7 mouse cellular contexts compared by ENCODE assay signal in the genomic region with DNA sequence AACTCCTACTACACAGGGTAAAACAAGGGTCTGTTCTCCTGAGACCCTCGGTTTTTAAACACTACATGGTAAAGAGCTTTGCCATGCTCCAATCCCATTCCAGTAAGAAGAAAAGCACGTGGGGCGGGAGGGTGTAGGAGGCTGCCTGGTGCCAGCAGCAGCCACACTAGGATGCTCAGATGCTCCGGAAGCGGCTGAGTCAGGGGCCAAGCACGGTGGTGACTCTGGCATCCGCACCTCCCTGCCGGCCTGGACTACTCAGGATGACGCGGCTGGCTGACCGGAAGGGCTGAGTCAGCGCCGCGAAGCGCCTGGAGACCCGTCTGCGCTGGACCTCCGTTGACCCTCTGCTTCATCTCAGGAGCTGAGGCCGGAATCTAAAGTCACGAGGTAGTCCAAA. TPM values are rescaled to one million over a fixed set of nuclear protein-coding genes. Genes with fewer than 3 reads are reported as not detected.
DNase-seq lines count a peak whose midpoint lies in the region; ATAC-seq and TF ChIP-seq lines count a peak whose summit lies in the region.

No protein-coding gene starts in this region.

- WGBS in intestine, postnatal 0 days = 23% methylated on average over 20 of the region's 20 CpGs
- WGBS in midbrain, embryonic 16.5 days = 19% methylated on average over 20 of the region's 20 CpGs

- ATAC-seq in granulocyte monocyte progenitor cell, adult 5-6 weeks (replicated peaks; ENCODE audit: poor library complexity, severe bottlenecking) = peak; percentile 41; the same call in 1 of the 2 replicates
- peak; percentile 65 for ATAC-seq in intestine, postnatal 0 days
- 0 out of 2 replicates have a peak, but pooled peaks have one; percentile 39 for ATAC-seq in midbrain, embryonic 16.5 days

- no peaks in the 10 kb centered on the region for H3K27me3 ChIP-seq in intestine, postnatal 0 days (replicated peaks; ENCODE audit: control insufficient read depth, insufficient read depth, low read length)
- H3K27me3 ChIP-seq in midbrain, embryonic 16.5 days (ENCODE audit: control insufficient read depth, insufficient read depth, low read depth, low read length) = no peaks in the 10 kb centered on the region

- no peaks in the 10 kb centered on the region for H3K4me1 ChIP-seq in intestine, postnatal 0 days (replicated peaks; ENCODE audit: control insufficient read depth, insufficient read depth, low read length)
- no peaks in the 10 kb centered on the region for H3K4me1 ChIP-seq in midbrain, embryonic 16.5 days (ENCODE audit: control insufficient read depth, insufficient read depth, low read length)

- H3K27ac ChIP-seq in intestine, postnatal 0 days (ENCODE audit: low read depth, low read length) = no peak overlapping the region
- no peak overlapping the region for H3K27ac ChIP-seq in midbrain, embryonic 16.5 days (ENCODE audit: low read length)

- H3K9me3 ChIP-seq in intestine, postnatal 0 days (ENCODE audit: control insufficient read depth) = no peaks in the 10 kb centered on the region
- no peaks in the 10 kb centered on the region for H3K9me3 ChIP-seq in midbrain, embryonic 16.5 days (replicated peaks; ENCODE audit: control insufficient read depth, low read length, poor library complexity, severe bottlenecking)

- peak; percentile 80 for DNase-seq in adrenal gland, postnatal 25 days
- DNase-seq in embryo, embryonic 10 days (ENCODE audit: low spot score) = peak; percentile 78
- DNase-seq in liver = peak; percentile 35
- peak; percentile 35 for DNase-seq in urinary bladder, adult 2 months (ENCODE audit: low spot score)

- H3K9ac ChIP-seq in intestine, postnatal 0 days (ENCODE audit: low read depth, low read length) = no peak overlapping the region
- H3K9ac ChIP-seq in midbrain, embryonic 16.5 days (ENCODE audit: low read depth, low read length) = peak overlapping the region; percentile 54; the same call in 1 of the 2 replicates

- H3K4me2 ChIP-seq in intestine, postnatal 0 days (replicated peaks; ENCODE audit: low read depth) = peak overlapping the region; percentile 21
- H3K4me2 ChIP-seq in midbrain, embryonic 16.5 days (ENCODE audit: low read length) = peak overlapping the region; percentile 56

- TF ChIP-seq CTCF in intestine, postnatal 0 days (IDR thresholded peaks at IDR 0.05; ENCODE audit: low read depth) = no peak

- H3K36me3 ChIP-seq in intestine, postnatal 0 days (ENCODE audit: control insufficient read depth, insufficient read depth) = no peaks in the 10 kb centered on the region
- H3K36me3 ChIP-seq in midbrain, embryonic 16.5 days (ENCODE audit: control insufficient read depth, insufficient read depth, low read length) = no peaks in the 10 kb centered on the region

- no peak overlapping the region for H3K4me3 ChIP-seq in intestine, postnatal 0 days (ENCODE audit: low read depth, low read length)
- peak overlapping the region; percentile 25 for H3K4me3 ChIP-seq in midbrain, embryonic 16.5 days (ENCODE audit: low read depth, low read length)

RNA-seq across cellular contexts. Expression of a gene that starts 15.1 kb away (rescaled TPM):
- total RNA-seq in adrenal gland, postnatal 25 days (2021) = 84.8 and 104 TPM in 2 replicates
- total RNA-seq in granulocyte monocyte progenitor cell, adult 5-6 weeks (2014; fragmentation: Nextera tagmentation) = 111 and 115 TPM in 2 replicates
- 239 and 262 TPM in 2 replicates for total RNA-seq in granulocyte monocyte progenitor cell, adult 5-6 weeks (2017)
- polyA plus RNA-seq in intestine, postnatal 0 days (2015; fragmentation: Nextera tagmentation; extraction: Ambion mirVana) = 12.0 and 12.4 TPM in 2 replicates
- 48.6 and 50.6 TPM in 2 replicates for polyA plus RNA-seq in midbrain, embryonic 16.5 days (2015; fragmentation: Nextera tagmentation; extraction: Ambion mirVana)
- polyA plus RNA-seq in urinary bladder, adult 2 months (2012; rRNA removed) = 31.9 and 38.2 TPM in 2 replicates

RNA-seq across cellular contexts. Expression of a gene that starts 16.2 kb away (rescaled TPM):
- total RNA-seq in adrenal gland, postnatal 25 days (2021) = 54.0 and 56.7 TPM in 2 replicates
- total RNA-seq in granulocyte monocyte progenitor cell, adult 5-6 weeks (2014; fragmentation: Nextera tagmentation) = 18.8 and 30.2 TPM in 2 replicates
- 21.6 and 40.5 TPM in 2 replicates for total RNA-seq in granulocyte monocyte progenitor cell, adult 5-6 weeks (2017)
- 138 and 151 TPM in 2 replicates for polyA plus RNA-seq in intestine, postnatal 0 days (2015; fragmentation: Nextera tagmentation; extraction: Ambion mirVana)
- 63.7 and 67.2 TPM in 2 replicates for polyA plus RNA-seq in midbrain, embryonic 16.5 days (2015; fragmentation: Nextera tagmentation; extraction: Ambion mirVana)
- polyA plus RNA-seq in urinary bladder, adult 2 months (2012; rRNA removed) = 33.3 and 35.0 TPM in 2 replicates

RNA-seq across cellular contexts. Expression of a gene that starts 42.7 kb away (rescaled TPM):
- 143 and 171 TPM in 2 replicates for total RNA-seq in adrenal gland, postnatal 25 days (2021)
- 79.8 and 85.7 TPM in 2 replicates for total RNA-seq in granulocyte monocyte progenitor cell, adult 5-6 weeks (2014; fragmentation: Nextera tagmentation)
- 52.4 and 56.1 TPM in 2 replicates for total RNA-seq in granulocyte monocyte progenitor cell, adult 5-6 weeks (2017)
- polyA plus RNA-seq in intestine, postnatal 0 days (2015; fragmentation: Nextera tagmentation; extraction: Ambion mirVana) = 15.3 and 16.6 TPM in 2 replicates
- 38.5 and 40.2 TPM in 2 replicates for polyA plus RNA-seq in midbrain, embryonic 16.5 days (2015; fragmentation: Nextera tagmentation; extraction: Ambion mirVana)
- 63.8 and 75.8 TPM in 2 replicates for polyA plus RNA-seq in urinary bladder, adult 2 months (2012; rRNA removed)

RNA-seq across cellular contexts. Expression of a gene that starts 58.0 kb away (rescaled TPM):
- 14.2 and 16.9 TPM in 2 replicates for total RNA-seq in adrenal gland, postnatal 25 days (2021)
- 13.4 and 21.6 TPM in 2 replicates for total RNA-seq in granulocyte monocyte progenitor cell, adult 5-6 weeks (2014; fragmentation: Nextera tagmentation)
- total RNA-seq in granulocyte monocyte progenitor cell, adult 5-6 weeks (2017) = 27.1 and 37.4 TPM in 2 replicates
- polyA plus RNA-seq in intestine, postnatal 0 days (2015; fragmentation: Nextera tagmentation; extraction: Ambion mirVana) = 6.6 and 7.0 TPM in 2 replicates
- polyA plus RNA-seq in midbrain, embryonic 16.5 days (2015; fragmentation: Nextera tagmentation; extraction: Ambion mirVana) = 13.8 and 14.1 TPM in 2 replicates
- 13.3 and 14.9 TPM in 2 replicates for polyA plus RNA-seq in urinary bladder, adult 2 months (2012; rRNA removed)
